Mouse (Mus musculus) lung, postnatal 25 days (tissue): ENCODE measurements around the gene Cbx7.
A peak's percentile ranks its signal among the peaks of the same experiment; 100 is the strongest.

Experiments used
- DNase-seq: peaks from one replicate; pipeline ENCODE4 v3.0.0; 2022; ENCODE audit warnings: low spot score

Cbx7 gene

DNA sequence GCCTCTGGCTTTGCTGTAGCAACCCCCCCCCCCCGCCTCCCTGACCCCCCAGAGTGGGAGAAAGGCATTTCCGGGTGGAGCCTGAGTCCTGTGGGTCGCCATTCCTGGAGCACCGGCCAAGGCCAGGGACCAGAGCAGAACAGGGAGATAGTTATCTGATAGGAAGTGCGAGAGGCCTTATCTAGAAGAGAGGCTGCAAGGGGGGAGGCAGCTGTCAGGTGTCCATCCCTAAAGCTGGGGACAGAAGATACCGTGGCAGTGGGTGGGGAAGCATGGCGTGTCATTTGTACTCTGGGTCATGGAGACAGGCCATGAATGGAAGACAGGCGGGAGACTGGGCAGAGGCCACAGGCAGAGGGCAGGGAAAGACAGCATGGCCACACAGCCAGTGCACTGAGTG is 29.8 kb upstream of the Cbx7 start:
- peak; percentile 85 for DNase-seq

DNA sequence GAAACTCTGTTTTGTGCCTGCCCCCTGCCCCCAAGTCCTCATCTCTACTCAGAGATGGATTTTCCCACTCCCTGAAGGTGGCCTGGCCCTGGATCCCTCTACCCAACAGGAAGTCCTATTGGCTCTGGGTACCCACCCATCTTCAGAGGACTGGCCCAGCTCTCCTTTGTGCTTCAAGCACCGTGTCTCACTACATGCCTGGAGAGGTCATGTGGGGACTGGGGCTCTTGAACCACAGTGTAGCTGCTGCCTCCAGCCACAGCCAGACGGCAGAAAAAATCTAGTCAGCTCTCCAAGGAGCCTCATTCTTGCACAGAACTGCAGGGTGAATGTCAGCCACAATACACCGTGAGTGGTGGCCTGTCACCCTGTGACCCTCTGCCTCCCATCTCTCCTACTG is 27.1 kb upstream of the Cbx7 start:
- DNase-seq, result peak; percentile 59

DNA sequence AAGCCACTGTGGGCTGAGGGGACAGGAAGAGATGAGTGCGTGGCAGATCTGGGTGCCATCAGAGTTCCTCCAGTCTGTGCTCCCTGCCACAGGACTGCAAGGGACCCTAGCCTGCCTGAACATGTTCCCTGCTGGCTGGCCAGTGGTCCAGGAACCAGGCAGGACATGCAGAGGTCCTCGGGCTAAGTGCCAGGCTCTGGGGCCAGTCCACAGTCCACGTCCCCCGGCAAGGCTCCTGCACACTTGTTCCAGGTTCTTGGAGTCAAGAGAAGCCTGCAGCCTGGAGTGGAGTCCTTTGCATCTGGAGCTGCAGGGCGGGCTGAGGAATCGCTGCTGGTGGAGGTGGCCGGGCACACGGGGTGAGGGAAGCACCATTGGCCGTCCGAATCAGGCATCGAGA is 25.9 kb upstream of the Cbx7 start:
- DNase-seq, result no peak

DNA sequence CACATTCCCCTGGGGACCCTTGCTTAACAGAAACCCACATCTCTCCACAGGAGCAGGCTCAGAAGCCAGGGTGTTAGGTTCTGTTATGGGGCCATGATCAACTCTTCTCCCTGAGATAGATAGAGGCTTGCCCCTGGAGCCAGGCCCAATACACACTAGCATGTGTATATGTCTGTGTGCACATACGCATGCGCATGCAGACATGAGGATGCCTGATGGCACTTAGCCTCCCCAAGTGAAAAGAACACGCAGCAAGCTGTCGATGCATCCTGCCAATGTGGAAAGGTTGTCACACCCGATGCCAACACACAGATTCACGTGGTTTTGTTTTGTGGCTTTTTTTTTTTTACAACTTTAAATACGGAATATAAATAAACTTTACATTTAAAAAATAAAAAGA is 24.6 kb upstream of the Cbx7 start:
- DNase-seq, result no peak

DNA sequence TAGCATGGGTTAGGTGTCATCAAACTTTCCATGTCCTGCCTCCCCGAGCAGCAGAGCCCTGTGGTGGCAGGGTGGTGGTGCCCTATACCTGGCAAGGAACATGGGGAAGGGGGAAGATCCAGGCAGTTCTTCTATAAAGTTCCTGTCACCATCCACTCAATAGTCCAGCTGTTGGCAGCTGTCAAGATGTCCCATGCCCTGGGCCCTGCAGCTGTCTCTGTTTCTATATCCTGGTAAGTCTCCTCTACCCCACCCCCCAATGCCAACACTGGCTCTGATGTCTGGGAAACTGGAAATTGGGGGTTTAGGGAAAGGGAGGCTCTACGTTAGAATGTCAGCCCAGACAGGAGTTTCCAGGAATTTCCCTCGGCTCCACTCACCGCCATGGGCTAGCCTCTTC is 23.6 kb upstream of the Cbx7 start:
- no peak for DNase-seq

DNA sequence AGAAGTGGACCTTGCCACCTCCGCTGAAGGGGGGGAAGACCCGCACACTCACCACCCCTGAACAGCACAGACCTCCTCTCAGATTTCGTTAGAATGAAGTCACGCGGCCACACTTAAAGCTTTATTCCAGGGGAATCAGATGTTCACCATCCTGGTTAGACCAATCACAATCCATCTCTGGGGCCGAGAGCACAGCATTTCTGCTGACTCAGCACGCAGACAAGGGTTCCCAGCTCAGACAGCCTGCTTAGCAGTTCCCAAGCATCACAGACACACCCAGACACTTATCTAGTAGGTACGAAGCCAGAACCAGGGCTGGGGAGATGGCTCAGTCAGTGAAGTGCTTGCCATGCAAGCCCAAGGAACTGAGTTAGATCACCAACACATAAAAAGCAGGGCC is 15.3 kb upstream of the Cbx7 start:
- DNase-seq, result no peak

DNA sequence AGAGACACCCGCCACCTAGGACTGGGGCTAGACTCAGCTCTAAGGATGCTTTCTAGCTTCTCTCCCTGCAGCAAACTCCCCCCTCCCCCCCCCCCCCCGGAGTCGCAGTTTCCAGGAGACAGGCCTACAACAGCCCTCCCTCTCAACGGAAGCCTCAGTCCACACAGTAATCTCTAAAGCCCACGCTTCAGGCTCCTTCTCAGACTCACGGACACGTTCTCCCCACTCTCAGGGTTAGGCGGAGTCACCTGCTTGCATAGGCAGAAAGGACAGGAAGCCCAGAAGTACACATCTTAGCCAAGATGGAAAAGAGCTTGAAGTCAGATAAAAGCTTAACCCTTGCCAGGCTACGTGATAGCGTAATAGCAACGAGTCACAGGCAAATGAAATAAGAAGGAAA is 14.6 kb upstream of the Cbx7 start:
- DNase-seq, result no peak

DNA sequence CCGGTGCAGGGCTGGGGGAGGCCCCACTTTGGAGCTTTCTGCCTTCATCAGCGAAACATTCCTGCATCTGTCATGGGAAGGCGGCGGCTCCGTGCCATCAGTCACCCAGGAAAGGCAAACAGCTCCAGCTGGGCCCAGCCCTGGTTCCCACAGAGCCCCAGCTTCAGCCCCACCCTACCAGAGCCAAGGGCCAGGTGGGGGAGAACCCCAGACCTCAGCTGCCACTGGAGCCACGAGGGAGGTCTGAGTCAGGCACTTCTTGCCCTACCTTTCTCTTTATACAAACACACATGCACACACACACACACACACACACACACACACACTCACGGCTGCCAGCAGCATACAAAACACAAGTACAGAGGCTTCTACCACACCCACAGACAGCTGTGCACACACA is 13.2 kb upstream of the Cbx7 start:
- DNase-seq, result peak; percentile 70

DNA sequence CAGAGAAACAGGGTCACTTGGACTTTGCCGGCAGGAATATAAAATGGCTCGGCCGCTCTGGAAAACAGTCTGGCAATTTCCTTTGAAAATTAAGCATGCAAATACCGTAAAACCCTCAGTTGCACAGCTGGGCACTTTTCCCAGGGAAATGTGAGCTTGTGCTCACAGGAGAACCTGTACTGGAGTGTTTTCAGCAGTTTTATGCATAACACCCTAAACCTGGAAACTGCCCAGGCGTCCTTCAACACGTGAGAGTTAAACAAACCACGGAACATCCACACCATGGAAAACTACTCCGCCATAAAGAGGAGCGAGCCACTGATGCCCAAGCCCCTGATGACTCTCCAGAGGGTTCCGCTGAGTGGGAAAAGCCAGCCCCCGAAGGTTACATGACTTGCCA is 9.8 kb upstream of the Cbx7 start:
- DNase-seq, result no peak

DNA sequence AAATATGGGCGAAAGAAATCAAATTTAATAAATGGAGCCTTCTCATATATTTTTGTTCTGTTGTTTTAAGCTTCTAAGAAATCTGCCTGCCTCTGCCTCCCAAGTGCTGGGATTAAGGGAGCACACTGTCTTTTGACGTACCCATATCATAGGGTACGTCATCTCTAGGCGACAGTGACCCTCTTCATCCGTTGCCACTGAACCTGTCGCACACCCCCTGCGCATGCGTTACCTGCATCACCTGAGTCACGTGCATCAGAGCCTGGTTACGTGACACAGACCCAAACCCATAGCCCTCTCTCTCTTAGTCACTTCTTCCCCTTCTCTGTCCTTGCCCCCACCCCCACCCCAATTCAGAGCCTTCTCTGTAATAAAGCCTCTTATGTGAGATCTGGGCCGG is 1.3 kb upstream of the Cbx7 start:
- no peak for DNase-seq

DNA sequence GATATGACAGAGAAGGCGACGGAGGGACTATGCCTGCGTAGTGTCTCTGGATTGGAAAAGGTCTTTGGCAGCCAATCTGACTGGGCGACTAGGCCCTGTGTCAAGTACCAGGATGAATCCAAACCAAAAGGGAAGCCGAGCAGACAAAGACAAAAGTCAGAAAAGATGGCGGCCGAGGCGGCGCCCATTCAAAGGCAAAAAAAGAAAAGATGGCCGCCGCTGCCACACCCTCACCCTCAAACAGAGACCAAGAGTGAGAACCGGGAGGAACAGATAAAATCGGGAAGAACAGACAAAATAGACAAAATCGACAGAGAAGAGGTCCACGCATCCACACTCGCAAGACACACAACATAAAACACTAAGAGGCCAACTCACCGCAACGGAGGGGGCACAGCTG is 428 bp downstream of the Cbx7 start:
- DNase-seq, result no peak

DNA sequence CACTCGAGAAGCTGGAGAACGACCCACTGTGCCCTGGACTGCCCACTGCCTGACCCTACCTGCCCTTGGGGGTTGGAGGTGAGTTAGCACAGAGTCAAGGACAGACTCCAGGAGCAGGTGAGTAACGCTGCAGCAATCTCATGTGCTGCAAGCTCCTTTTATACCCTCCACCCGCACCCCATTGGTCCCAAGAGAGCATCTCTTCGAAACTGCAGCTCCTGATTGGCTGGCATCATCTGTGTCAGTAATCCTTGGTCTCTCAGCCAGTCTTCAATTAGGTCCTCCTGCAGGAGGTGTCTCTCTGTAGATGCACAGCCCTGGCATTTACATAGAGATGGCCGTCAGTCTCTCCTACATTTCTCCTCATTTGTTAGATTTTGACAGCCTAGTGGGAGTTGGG is 3.6 kb downstream of the Cbx7 start:
- no peak for DNase-seq

DNA sequence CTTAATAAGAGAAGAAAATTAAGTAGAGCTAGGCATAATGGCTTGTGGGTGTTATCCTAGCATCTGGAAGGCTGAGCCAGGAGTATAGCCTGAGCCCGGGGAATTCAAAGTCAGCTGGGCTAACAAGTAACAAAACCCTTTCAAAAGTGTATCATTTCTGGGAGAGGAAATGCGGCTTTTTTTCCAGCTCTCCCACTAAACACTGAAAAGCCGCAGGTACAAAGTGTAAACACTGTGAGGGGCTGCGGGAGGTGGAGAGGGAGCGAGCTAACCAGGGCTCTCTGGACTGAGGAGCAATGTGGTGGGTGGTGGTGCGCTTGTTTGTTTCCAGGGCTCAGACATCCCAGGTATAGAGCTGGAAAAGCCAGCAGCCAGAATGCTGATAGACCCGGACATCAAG is 6.5 kb downstream of the Cbx7 start:
- DNase-seq, result no peak

DNA sequence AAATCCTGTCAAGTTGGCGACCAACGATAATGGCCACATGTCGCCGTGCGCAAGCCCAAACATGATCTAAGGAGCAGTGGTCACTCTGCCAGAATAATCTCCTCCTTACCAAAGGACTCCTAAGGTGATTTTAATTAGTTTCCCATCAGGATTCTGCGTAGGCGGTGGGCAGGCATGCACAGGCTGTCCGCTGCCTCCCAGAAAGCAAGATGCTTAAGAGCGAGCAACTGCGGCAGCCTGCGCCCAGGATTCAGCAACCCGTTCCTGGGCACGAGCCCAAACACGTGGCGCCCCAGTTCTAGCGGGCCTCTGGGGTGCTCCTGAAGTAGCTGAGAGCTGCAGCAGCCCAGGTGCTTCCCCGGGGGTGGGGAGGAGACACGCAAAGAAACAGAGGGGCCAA is 8.3 kb downstream of the Cbx7 start:
- DNase-seq, result no peak

DNA sequence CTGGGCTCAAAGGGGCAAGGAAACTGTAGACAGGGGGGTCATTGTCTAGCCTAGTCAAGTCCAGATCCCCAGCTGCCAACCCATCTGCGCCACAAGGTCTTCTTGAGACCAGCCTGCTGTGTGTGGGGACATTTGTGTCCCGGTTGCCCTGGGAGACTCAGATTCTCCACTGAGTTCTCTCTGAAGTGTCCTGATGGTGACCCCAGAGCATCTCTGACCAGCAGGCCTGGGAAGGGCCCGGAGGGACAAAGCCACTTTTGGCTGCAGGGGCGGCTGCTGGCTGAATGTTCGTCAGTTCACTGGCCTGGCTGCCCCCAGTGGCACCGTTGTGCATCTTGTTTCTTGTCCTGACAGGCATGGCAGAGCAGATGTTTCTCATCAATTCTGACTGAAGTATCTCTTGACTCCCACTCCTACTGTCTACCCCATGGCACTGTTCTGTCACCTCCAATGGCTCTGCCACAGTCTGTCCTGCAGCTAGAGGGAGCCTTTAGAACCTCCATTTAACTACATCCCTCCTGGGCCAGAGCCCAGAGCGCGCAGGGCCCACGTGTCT is 9.5 kb downstream of the Cbx7 start:
- no peak for DNase-seq

DNA sequence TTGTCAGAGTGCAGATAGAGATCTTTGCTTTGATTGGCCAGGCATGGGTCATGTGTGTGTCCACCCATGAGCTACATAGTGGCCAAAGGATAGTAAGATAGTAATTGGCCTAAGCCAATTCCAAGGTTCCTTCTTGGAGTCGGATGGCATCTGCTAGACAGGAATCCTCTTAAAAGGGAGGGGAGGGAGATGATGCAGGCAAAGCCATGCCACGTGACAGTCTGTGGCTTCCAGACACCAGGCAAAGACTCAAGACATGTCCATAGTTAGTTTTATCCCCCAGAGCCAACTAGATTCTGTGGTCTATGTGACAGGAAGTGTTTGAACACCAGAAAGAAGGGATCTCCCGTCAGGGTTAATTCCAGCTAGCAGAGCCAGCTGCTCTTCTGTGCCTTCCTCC is 12.5 kb downstream of the Cbx7 start:
- DNase-seq, result no peak

DNA sequence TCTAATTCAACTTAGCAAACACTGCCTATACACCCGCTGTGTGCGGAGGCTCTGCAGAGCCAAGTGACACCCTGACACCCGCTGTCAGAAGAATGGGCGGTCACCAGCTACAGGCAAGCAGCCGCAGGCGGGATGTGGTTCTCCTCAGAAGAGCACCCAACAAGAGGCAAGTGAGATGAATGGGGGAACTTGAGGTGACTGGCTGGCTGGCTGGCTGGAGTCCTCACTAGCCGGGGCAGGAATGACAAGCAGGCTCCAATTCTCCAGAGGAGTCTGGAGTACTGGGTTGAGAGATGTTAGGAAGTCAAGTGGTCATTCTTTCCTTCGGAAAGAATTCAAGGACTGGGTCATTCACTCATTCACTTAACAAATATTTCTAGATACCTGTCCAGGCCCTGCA is 14.4 kb downstream of the Cbx7 start:
- DNase-seq, result peak; percentile 87

DNA sequence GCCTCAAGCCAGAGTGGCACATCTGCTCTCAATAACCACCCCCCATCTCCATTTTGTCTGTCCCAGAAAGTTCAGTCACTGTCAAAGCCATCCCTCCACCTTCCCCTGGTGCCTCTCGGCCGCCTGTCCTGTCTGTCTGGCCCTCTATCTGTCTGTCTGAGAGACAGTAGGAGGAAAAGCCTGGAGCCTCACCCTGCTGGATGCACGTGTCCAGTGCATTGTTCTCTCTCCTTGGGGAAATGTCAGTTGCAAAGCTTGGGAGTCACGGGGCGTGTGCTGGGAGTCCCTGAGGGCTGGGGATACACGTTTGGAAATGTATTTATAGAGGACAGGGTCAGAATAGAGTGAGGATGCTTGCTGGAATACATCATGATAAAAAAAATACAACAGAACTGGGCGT is 17.4 kb downstream of the Cbx7 start:
- peak; percentile 61 for DNase-seq

DNA sequence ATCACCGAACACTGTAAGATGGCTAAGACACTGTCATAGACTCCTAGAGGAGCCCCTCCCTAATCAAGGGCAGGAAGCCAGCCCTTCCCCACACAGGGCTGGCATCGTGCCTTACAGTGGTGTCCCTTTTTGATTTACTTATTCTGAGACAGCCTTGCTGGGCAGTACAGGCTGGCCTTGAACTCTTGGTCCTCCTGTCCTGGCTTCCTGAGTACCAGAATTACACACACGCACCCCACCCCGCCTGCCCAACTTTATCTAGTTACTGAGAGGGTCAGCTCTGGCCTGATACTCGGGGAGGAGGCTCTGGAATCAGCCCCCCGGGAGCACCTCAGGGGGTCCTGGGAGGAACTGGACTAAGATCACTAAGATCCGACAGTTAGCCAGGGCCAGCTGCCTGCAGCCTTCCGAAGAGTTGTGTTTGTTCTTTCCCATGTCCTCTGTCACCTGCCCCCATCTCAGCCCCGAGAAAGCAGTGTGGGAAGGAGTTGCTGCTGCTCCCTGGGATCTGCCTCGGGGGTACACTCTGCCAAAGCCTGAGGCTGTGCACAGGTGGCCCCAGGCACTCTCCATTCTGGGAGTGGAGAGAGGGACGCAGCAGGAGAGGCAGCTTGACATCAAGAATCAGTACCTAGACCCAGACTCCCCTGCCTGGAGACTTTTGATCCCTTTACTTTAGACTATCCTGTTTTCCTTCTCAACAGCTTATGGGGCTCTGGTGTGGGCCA is 18.3 kb downstream of the Cbx7 start:
- DNase-seq, result peak; percentile 83

DNA sequence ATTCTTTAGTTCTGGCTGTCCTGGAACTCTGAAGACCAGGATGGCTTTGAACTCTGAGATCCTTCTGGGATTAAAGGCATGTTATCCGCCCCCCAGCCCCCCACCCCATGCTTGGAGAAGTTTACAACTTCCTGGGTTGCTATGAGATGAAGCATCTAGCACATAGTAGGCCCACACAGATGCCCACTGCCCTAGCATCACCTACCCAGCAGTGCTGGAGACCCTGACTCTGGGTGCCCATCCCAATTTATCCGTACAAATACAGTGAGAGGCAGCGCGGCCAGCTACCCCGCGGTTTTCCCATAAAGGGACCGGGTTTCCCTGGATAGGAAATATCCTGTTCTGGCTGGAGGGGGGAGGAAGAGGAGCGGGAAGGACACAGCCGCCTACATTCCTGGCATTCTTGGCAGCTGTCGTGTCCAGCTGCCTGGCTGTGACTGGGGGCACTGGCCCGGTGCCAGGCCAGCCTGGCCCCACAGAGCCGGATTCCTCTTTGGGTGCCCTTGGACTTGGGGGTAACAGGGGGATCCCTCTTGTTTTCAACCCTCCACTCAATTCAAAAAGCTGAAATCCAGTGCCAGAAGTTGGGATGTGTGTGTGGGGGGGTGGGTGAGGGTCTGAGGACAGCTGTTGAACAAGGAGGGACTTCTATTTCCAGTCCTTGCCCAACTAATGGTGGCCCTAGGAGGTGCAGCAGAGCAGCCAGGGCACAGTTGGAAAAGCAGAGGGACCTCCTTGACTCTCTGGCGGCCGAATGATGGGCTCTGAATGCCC is 19.0 kb downstream of the Cbx7 start:
- peak; percentile 77 for DNase-seq

DNA sequence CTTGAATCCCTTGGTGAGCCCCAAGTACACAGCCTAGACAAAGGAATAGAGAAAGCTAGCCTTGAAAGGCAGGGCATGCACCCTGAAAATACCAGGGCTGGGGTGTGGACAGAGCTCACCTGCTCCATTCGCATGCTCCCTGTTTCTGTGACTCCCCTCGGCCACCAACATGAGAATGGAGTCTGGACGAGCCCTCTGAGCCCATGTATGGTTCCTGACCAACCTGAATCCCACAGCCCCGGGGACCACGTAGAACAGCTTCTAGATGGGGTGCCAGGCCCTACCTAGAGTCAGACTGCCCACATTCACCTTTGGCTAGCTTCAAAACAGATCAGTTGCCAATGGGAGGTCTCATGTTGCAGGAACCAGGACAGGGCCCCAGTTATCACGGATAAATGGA is 19.7 kb downstream of the Cbx7 start:
- no peak for DNase-seq

DNA sequence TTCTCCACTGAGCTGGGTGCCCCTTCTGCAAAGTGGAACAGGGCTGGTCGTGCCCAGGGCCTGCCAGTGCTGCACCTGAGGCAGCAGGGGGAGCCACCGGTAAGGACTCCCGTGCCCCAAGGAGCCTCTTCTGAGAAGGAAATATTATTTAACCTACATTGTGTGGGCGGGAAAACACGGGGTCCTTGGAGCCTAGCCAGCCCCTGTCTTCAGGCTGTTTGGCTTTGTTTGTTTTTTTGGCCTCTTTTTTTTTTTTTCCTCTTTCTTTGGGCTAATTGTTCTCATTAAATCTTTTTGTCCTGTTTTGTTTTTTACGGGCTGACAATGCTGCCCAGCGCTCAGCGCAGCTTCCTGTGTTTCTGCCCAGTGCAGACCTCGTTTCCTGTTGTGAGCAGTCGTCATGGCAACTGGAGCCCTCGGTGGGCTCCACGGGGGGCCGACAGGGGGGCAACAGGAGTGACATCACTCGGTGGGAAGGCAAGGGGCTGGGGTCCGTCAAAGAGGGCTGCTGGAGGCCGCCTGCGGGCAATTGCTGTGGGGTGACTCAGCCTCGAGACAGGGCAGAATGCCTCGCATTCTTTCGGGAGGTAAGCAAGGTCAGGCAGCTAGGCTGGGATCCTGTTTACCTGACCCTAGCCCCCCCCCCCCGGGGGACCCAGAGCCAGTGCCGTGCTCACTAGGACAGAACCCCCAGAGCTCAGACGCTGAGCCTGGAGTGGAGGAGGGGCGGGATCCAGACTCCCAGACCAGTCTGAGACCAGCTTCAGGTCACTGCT is 20.5 kb downstream of the Cbx7 start:
- peak; percentile 85 for DNase-seq

DNA sequence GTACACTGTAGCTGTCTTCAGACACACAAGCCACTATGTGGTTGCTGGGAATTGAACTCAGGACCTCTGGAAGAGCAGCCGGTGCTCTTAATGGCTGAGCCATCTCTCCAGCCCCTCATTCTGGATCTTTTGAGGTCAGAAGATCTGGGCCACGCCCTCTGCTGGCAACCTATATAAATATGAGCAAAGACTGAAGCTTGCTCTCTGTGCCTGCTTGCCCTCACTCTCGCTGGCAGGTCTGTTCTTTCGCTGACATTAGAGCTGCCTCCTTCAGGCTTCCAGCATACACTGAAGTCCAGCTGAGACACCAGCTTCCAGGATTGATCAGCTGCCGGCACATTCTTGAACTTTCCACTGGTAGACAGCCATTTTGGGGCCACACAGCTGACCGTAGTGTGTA is 23.2 kb downstream of the Cbx7 start:
- no peak for DNase-seq
